Mouse (Mus musculus) liver, adult 2 months (tissue): ENCODE data around the gene Dirc2.

Experiments used
- CTCF ChIP-seq: fragments of 200-500 bp; IDR thresholded peaks from 2 replicates; pipeline ENCODE4 v1.5.1; 2011; ENCODE audit warnings: low read depth, low read length, control low read depth
- POLR2A ChIP-seq: fragments of 200-500 bp; IDR thresholded peaks from 2 replicates; pipeline ENCODE4 v1.6.1; 2011; ENCODE audit warnings: low read length, control low read depth; ENCODE audit not compliant: insufficient read depth; ENCODE audit errors: extremely low read depth

DNA sequence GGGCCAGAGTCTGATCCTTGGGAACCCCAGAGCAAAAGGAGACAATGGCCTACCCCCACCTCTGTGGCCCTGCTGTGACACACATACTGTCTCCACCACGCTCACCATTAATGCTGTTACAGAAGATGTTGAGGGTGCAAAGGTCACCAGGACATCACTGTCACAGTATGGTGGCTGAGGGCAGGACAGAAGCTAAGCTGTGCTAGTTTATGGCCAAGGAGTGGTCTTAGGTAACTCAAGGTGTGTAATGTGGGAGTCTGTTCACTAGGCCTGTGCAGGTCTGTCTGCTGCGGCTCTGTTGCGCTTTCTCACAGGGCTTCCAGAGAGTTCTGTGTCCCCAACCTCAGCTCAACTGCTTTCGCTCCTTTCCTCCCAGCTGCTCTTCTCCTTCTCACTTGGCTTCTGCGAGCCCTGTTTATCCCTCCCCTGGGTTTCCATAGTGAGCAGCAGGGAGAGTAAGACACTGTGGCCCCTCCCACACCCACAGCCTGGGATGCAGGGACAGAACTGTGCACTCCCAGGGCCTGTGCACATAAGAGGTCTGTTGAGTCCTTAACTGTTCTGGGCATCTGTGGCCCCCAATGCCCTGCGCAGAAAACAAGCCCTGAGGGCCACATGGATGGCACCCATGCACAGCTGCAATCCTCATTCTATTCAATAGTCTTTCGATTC is 30.9 kb downstream of the Dirc2 start:
- TF ChIP-seq CTCF (no peak), POLR2A (no peak)
